Mouse (Mus musculus): ENCODE data around the gene Lamb1.

Lamb1 gene

GRCm38 (mm10) chr12:31265005-31265721, at the start of gene Lamb1:
TSS of gene Lamb1 (plus strand) at chr12:31265234.
- no peak for DNase-seq (ENCODE audit: low read depth)

DNA sequence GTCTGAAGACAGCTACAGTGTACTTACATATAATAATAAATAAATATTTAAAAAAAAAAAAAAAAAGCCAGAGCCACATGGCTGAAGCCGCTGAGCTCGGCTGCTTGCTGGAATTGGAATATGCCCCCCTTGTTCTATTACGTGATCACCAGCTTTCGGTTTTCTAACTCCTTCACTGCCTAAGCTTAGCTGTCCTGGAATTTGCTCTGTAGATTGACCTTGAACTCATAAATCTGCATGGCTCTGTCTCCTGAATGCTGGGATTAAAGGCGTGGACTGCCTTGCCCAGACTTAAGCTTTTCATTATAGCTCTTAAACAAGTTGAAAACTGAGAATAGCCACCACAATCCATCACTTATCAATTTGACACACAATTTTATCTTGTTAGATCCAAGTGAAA, 47.8 kb upstream of the Lamb1 start:
- DNase-seq (ENCODE audit: low read depth), result no peak

- no peak for DNase-seq (ENCODE audit: low read depth)
These were observed 46.3 kb upstream of the Lamb1 start for GRCm38 (mm10) chr12:31218774-31219173.

GRCm38 (mm10) chr12:31221522-31221921, 43.5 kb upstream of the Lamb1 start:
- DNase-seq (ENCODE audit: low read depth), result no peak

- DNase-seq (ENCODE audit: low read depth), result no peak
These were observed 42.8 kb upstream of the Lamb1 start for GRCm38 (mm10) chr12:31222282-31222681.

GRCm38 (mm10) chr12:31222741-31223140, 42.3 kb upstream of the Lamb1 start:
- DNase-seq (ENCODE audit: low read depth), result no peak

- no peak for DNase-seq (ENCODE audit: low read depth)
These were observed 39.6 kb upstream of the Lamb1 start for GRCm38 (mm10) chr12:31225451-31225850.

DNA sequence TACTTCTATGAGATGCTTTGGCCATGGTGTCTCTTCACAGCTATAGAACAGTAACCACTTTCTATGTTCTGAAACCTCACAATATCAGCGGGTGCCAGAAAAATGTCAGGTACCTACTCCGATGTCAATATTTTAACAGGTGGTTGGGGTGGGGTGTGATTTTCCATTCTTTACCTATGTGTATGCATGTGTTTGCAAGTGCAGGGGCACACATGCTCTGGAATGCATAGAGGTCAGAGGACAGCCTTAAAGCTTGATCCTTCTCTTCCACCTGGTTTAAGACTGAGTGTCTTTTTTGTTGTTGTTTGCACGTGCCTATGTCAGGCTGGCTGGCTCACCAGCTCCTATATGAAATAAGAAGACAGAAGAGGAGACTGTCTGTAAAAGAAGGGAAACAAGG, 37.9 kb upstream of the Lamb1 start:
- DNase-seq (ENCODE audit: low read depth), result no peak

DNA sequence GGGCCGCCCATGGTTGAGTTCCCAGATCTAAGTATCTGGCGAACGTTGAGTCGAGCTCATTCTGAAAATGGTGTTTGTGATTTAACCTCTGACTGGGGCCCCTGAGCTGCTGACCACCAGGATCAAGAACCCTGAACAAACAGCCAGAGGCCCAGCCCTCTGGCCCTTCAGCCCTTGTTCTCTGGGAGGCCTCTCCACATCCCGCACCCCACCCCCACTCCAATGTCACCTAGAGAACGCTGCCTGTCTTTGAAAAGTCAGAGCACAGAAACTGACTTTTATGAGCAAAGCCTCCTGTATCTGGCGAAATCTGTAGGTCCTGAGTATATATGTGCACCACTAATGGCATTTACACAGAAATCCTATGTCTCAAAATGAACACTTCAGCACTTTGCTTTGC, 36.2 kb upstream of the Lamb1 start:
- DNase-seq (ENCODE audit: low read depth), result no peak

- no peak for DNase-seq (ENCODE audit: low read depth)
These were observed 32.4 kb upstream of the Lamb1 start for GRCm38 (mm10) chr12:31232635-31233034.

DNA sequence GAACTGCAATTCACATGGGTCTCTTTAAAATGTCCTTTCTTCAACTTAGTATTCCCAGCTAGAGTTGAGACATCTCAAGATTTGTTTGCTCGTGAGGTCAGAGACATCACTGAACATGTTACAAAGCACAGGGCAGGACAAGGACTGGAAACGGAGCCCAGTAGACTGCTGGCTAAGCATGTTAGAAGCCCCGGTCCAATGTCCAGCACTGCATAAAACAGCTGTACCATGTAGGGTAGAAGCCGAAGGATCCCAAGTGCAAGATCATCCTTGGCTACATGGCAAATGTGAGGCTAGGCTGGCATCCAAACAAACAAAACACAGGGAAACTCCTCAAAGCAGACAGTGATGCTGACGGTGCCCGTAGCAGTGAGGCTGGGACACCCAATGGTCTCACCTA, 30.0 kb upstream of the Lamb1 start:
- DNase-seq (ENCODE audit: low read depth), result no peak

GRCm38 (mm10) chr12:31236861-31237595, 28.0 kb upstream of the Lamb1 start:
- DNase-seq (ENCODE audit: low read depth), result no peak

DNA sequence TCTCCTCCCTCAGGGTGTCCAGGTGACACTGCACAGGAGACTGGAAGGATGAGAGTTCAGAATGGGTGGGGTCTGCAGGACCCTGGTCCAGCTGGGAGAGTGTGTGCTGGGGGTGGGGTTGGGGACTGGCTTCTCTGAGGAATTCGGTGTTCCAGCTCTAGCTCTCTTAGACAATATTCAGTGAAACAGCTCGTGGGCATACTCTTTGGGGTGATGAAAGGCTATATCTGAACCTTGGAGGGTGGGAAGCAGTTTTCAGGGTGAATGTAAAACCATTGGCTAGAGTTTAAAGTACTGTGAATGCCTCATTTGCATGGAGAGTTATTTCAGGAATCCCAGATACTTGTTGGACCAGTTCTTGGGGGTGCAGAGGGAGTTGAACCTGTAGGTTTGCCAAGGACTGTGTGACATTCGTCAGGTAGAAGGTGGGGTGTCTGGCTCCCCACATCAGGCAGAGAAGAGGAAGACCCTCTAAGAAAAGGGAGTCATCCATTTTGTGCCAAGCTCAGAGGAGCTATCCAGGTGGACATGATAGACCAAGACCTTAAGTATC, 25.9 kb upstream of the Lamb1 start:
- no peak for DNase-seq (ENCODE audit: low read depth)

- no peak for DNase-seq (ENCODE audit: low read depth)
These were observed 25.2 kb upstream of the Lamb1 start for GRCm38 (mm10) chr12:31239798-31240197.

DNA sequence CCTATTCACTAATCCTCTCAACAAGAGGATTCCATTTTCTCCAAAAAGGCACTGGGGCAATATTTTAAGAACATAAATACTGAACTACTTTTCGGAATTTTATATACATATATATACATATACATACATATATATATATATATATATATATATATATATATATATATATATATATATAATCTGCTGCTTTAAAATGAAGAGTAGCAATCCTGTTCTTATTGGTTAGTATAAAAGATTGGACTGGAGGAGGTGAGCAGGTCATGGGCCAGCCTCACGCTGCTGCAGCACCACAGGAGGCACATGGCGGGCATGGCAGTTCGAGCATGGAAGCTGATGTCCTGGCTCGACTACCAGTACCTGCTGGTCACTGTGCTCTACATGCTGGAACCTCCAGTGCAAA, 24.6 kb upstream of the Lamb1 start, which contains the start of gene Gm6993:
TSS of gene Gm6993 (plus strand) at position 301 of the 400 bp plus-strand sequence.
- no peak for DNase-seq (ENCODE audit: low read depth)

GRCm38 (mm10) chr12:31241595-31242342, 23.3 kb upstream of the Lamb1 start:
- DNase-seq (ENCODE audit: low read depth), result no peak

DNA sequence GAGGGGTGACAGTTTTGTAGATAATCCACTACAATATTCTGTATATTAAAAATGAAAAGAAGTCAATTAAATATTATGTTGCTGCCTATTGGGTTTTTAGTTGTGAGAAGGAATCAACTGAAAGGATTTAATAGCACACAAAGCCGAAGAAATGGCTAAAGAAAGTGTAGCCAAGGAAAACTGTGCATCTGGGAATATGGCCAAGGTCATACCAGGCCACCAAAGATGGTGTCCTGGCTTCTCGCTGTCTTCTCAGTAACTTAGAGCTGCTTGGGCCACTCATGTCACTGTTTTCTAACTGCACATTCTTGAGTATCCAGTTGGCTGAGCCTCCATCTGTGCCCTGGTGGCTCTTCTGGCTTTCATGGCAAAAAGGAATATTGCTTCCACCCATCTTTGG, 21.0 kb upstream of the Lamb1 start:
- DNase-seq (ENCODE audit: low read depth), result no peak

DNA sequence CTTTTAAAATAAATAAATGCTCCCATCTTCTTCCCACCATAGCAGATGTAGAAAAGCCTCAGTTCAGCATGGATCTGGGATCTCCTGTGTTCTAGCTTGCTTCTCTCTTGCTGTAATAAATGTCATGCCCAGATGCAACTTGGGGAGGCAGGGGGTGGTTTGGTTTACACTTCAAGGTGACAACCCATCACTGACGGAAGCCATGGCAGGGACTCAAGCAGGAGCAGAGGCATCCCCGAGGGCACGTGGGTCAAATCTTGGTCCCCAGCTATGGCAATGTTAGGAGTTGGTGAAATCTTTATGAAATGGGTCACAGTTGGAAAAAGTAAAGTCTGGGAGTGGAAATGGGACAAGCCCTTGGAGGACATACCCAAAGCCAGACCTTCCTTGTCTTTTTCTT, 20.3 kb upstream of the Lamb1 start:
- no peak for DNase-seq (ENCODE audit: low read depth)

DNA sequence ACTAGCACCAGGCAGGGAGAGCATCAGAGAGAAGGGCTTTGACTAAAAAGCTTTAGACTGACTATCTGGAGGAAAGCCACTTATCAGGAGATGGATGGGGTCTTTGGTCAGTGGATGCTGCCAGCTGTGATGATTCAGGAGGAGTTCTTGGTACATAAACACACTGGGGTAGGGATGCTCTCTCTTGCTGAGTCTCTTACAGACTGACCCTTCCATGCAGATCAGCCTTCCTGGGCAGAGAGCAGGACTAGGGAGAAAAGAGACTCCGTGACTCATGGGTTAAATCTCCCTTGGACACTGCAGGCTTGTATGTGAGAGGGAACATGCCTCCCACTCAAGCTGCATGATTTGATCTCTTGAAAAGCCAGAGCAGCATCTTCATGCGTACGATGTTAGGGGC, 18.9 kb upstream of the Lamb1 start:
- no peak for DNase-seq (ENCODE audit: low read depth)

- DNase-seq (ENCODE audit: low read depth), result no peak
These were observed 18.4 kb upstream of the Lamb1 start for GRCm38 (mm10) chr12:31246615-31247014.

DNA sequence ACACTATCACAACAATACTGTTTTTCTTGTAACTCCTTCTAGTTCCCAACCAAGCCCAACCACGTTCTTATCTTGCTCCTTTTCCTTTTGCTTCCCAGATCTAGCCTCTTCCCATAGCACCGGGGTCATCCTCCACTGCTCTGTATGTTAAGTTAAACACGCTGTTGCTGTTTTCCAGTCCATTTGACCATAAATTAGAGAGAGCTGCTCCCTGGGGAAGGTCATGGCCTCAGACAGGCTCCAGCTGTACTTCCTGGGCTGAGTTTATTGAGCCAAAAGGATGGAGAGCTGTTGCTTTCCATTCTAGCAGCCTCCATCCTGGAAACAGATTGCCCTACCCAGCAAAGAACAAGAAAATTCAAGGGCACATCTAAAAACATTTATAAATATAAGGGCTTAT, 16.9 kb upstream of the Lamb1 start:
- no peak for DNase-seq (ENCODE audit: low read depth)

GRCm38 (mm10) chr12:31248681-31249080, 16.4 kb upstream of the Lamb1 start:
- no peak for DNase-seq (ENCODE audit: low read depth)

GRCm38 (mm10) chr12:31252259-31252658, 12.8 kb upstream of the Lamb1 start:
- no peak for DNase-seq (ENCODE audit: low read depth)

Measured in c-Kit-positive CD71-positive TER-119-negative erythroid progenitor cells, embryonic 14.5 days (primary cell).